Mouse (Mus musculus) liver, embryonic 16.5 days (tissue): ENCODE measurements around the gene Mesp1. TPM values are rescaled to one million over a fixed set of nuclear protein-coding genes. Genes with fewer than 3 reads are reported as not detected.

ENCODE experiments used
- ATAC-seq: fragments of 200-750 bp; cut with Nextera tagmentation; 2 replicates; pipeline ENCODE4 v1.8.0; 2017; ENCODE audit warnings: low read depth, mild to moderate bottlenecking, moderate number of reproducible peaks, moderate library complexity
- H3K27ac ChIP-seq: fragments of 300-500 bp; sonication (generic); 2 replicates; pipeline ENCODE4 v1.5.1; 2014; ENCODE audit warnings: mild to moderate bottlenecking, low read length
- H3K27me3 ChIP-seq: fragments of 300-500 bp; sonication (generic); 2 replicates; pipeline ENCODE4 v1.6.1; 2014; ENCODE audit warnings: low read depth, low read length, mixed read lengths; ENCODE audit not compliant: control insufficient read depth, insufficient read depth
- H3K36me3 ChIP-seq: fragments of 300-500 bp; sonication (generic); 2 replicates; pipeline ENCODE4 v1.6.1; 2014; ENCODE audit warnings: mild to moderate bottlenecking; ENCODE audit not compliant: control insufficient read depth, insufficient read depth
- H3K4me1 ChIP-seq: fragments of 300-500 bp; sonication (generic); 2 replicates; pipeline ENCODE4 v1.6.1; 2014; ENCODE audit warnings: low read depth, low read length, mixed read lengths; ENCODE audit not compliant: control insufficient read depth
- H3K4me2 ChIP-seq: fragments of 300-500 bp; sonication (generic); 2 replicates; pipeline ENCODE4 v1.6.1; 2014; ENCODE audit warnings: low read depth, low read length, mixed read lengths
- H3K4me3 ChIP-seq: fragments of 300-500 bp; sonication (generic); 2 replicates; pipeline ENCODE4 v1.5.1; 2014; ENCODE audit warnings: low read depth, mild to moderate bottlenecking, low read length
- H3K9ac ChIP-seq: fragments of 300-500 bp; sonication (generic); 2 replicates; pipeline ENCODE4 v1.6.1; 2014; ENCODE audit warnings: low read depth, low read length
- H3K9me3 ChIP-seq: fragments of 300-500 bp; sonication (generic); replicated peaks from 2 replicates; pipeline ENCODE4 v1.6.1; 2016; ENCODE audit warnings: low read length; ENCODE audit not compliant: control insufficient read depth
- WGBS: fragments of 180-500 bp; shearing (Covaris S2); extraction: QIAGEN DNeasy Blood & Tissue Kit; methylation state at CpG from one replicate; pipeline ENCODE4 v1.1.7; 2014; ENCODE audit not compliant: insufficient replicate concordance; 5-methylcytosine and 5-hydroxymethylcytosine counted together
- polyA plus RNA-seq: library from polyadenylated mRNA; unstranded; fragments of >200 nt; fragmentation: Nextera tagmentation; extraction: Ambion mirVana; gene quantifications from 2 replicates; pipeline ENCODE4 v1.2.1, GENCODE M21; 2015

The Mesp1 gene
- polyA plus RNA-seq, 1 experiment from 2014 or later = not detected

GRCm38 (mm10) chr7:79780647-79781626, 12.7 kb downstream of the Mesp1 start:
- no peak overlapping the region for H3K9ac ChIP-seq
- 15% methylated on average over 16 of the region's 16 CpGs for WGBS

DNA sequence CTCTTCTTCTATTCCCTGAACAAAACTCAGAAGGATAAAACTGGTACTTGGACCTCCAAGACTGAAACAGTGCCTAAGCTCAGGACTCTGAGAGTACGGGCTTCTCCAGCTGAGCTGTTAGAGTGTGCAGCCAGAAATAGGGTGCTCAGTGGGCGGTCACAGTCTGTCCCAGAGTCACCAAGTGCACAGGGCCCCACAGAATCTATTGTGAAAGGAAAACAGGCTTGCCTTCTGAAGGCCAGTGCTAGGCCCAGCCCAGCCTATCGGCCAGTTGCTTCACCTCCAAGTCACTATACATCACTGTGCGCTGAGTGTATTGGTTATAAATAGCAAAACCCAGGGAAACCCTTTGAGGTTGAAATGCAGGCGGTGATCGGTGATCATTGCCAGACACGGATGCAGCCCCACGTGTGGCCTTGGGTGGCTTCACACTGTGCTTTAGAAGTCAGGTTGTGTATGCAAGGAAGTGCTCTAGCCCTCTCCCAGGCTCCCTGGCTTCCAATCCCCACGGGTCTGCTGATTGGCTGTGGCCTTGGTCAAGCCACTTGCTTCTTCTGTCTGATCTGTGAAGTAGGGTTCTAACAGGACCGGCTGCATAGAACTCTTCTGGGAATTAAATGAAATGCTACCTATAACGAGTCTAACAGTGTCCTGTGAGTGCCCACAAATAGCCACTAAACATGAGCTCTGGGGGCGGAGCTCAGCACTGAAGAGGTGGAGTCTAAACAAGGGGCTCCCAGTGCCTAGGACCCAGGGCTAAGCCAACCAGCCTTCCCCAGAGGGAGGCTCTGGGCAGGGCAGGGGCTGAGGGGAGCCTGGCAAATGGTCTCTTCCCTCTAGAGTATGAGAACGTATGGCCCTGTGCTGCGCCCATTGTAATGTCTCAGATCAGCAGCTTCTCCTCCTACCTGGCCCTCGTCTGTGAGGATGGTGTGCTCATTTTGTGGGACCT, 21.8 kb downstream of the Mesp1 start:
- H3K4me3 ChIP-seq = no peak overlapping the region
- ATAC-seq = no peak
- H3K27ac ChIP-seq = no peak overlapping the region
- no peaks in the 10 kb centered on the region for H3K27me3 ChIP-seq
- WGBS = 45% methylated on average over 15 of the region's 15 CpGs
- H3K4me2 ChIP-seq = no peak overlapping the region
- no peak overlapping the region for H3K9ac ChIP-seq
- H3K4me1 ChIP-seq = no peaks in the 10 kb centered on the region
- H3K36me3 ChIP-seq = no peaks in the 10 kb centered on the region
- no peaks in the 10 kb centered on the region for H3K9me3 ChIP-seq

More at GRCm38 (mm10) chr7:79780647-79781626, 12.7 kb downstream of the Mesp1 start:
- peak overlapping the region; percentile 86 for H3K27ac ChIP-seq
- peak; percentile 80 for ATAC-seq
- H3K4me3 ChIP-seq = peak overlapping the region; percentile 37
- peak overlapping the region; percentile 58 for H3K4me2 ChIP-seq
- H3K27me3 ChIP-seq = no peaks in the 10 kb centered on the region
- no peaks in the 10 kb centered on the region for H3K9me3 ChIP-seq
- no peaks in the 10 kb centered on the region for H3K36me3 ChIP-seq
- no peaks in the 10 kb centered on the region for H3K4me1 ChIP-seq

DNA sequence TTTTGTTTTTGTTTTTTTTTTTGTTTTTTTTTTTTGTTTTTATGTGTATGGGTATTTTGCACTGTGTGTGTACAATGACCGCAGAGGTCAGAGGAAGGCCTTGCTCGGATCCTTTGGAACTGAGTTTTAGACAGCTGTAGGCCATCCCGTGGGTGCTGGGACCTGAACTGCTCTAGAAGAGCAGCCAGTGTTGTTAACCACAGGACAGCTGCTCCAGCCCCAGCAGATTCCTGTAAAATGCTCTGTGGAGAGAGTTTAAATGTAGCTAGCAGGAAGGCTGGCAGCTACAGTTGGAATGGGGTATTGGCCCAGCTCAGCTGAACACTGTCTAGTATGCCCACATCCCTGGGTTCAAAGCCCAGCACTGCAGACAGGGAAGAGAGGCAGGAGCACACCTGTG, 23.9 kb downstream of the Mesp1 start:
- Histone ChIP-seq H3K27ac (no peak overlapping the region), H3K4me1 (no peaks in the 10 kb centered on the region), H3K36me3 (no peaks in the 10 kb centered on the region), H3K9me3 (no peaks in the 10 kb centered on the region), H3K4me3 (no peak overlapping the region), H3K27me3 (no peaks in the 10 kb centered on the region), H3K9ac (no peak overlapping the region), H3K4me2 (no peak overlapping the region)
- 61% methylated on average over 3 of the region's 3 CpGs for WGBS
- ATAC-seq = no peak

GRCm38 (mm10) chr7:79765991-79766390, 27.6 kb downstream of the Mesp1 start:
- no peak overlapping the region for H3K9ac ChIP-seq
- no peaks in the 10 kb centered on the region for H3K4me1 ChIP-seq
- WGBS = 40% methylated on average over 1 of the region's 1 CpGs
- no peak for ATAC-seq
- no peaks in the 10 kb centered on the region for H3K9me3 ChIP-seq
- H3K4me3 ChIP-seq = no peak overlapping the region
- H3K4me2 ChIP-seq = no peak overlapping the region
- no peaks in the 10 kb centered on the region for H3K36me3 ChIP-seq
- H3K27ac ChIP-seq = no peak overlapping the region
- no peaks in the 10 kb centered on the region for H3K27me3 ChIP-seq

DNA sequence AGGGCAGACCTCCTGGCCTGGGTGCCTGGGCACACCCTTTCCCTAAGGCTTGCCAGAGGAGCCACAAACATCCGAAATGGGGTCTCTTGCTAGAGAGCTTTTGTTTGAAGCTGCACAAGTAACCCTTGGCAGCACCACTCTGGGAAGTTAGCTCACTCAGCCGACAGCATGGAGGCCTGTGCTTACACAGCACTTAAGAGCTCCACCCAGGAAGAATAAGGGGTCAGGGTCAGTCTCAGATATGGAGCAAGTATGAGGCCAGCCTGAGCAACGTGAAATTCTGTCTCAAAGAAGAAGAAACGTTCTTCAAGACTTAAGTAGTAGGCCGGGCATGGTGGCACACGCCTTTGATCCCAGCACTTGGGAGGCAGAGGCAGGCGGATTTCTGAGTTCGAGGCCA, 31.5 kb downstream of the Mesp1 start:
- 46% methylated on average over 8 of the region's 8 CpGs for WGBS
- no peaks in the 10 kb centered on the region for H3K27me3 ChIP-seq
- H3K4me2 ChIP-seq = no peak overlapping the region
- H3K36me3 ChIP-seq = no peaks in the 10 kb centered on the region
- no peak overlapping the region for H3K9ac ChIP-seq
- no peak overlapping the region for H3K4me3 ChIP-seq
- no peak for ATAC-seq
- H3K9me3 ChIP-seq = no peaks in the 10 kb centered on the region
- H3K27ac ChIP-seq = no peak overlapping the region
- H3K4me1 ChIP-seq = no peaks in the 10 kb centered on the region

DNA sequence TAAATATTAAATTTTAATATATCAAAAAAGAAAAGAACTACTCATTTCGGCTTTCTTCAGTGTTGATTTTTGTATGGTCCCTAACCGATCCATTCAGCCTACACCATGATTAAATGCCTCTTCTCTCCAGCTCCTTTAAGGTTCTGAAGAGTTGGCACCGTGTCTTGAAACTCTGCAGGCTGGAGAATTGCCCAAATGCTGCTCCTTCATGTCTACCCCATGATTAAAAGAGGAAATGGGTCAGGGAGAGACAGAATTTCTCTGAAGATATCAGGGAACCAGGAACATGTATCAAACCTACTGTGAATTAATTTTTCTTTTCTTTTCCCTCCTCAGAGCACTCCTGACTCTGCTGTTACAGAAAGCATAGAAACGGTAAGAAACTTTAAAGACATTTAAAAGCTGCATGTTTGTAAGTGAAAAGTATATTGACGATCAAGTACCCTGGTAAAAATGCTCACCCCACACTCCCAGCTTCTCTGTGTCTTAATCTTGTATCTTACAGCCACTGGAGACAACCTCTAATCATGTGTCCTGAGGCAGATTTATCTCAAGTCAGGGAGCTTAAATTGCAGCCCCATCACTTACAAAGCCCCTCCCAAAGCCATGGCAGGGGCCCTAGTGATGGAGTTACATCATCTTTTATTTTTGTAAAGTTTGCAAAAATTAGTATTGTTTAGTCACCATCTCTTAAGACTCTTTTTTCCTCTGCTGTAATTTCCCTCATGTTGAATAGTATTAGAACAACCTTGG, 32.3 kb downstream of the Mesp1 start:
- Histone ChIP-seq H3K27me3 (no peaks in the 10 kb centered on the region), H3K4me3 (no peak overlapping the region), H3K27ac (no peak overlapping the region), H3K9me3 (no peaks in the 10 kb centered on the region), H3K4me2 (no peak overlapping the region), H3K4me1 (no peaks in the 10 kb centered on the region), H3K9ac (no peak overlapping the region), H3K36me3 (no peaks in the 10 kb centered on the region)
- 47% methylated on average over 5 of the region's 5 CpGs for WGBS
- ATAC-seq = no peak

GRCm38 (mm10) chr7:79759766-79760165, 33.8 kb downstream of the Mesp1 start:
- ATAC-seq = no peak
- Histone ChIP-seq H3K4me1 (no peaks in the 10 kb centered on the region), H3K4me3 (no peak overlapping the region), H3K36me3 (no peaks in the 10 kb centered on the region), H3K9ac (no peak overlapping the region), H3K27ac (no peak overlapping the region), H3K4me2 (no peak overlapping the region), H3K27me3 (no peaks in the 10 kb centered on the region), H3K9me3 (no peaks in the 10 kb centered on the region)

GRCm38 (mm10) chr7:79758176-79758575, 35.4 kb downstream of the Mesp1 start:
- 40% methylated on average over 6 of the region's 6 CpGs for WGBS
- no peaks in the 10 kb centered on the region for H3K9me3 ChIP-seq
- no peak overlapping the region for H3K9ac ChIP-seq
- H3K36me3 ChIP-seq = no peaks in the 10 kb centered on the region
- no peak overlapping the region for H3K4me3 ChIP-seq
- no peaks in the 10 kb centered on the region for H3K27me3 ChIP-seq
- no peak for ATAC-seq
- H3K4me1 ChIP-seq = no peaks in the 10 kb centered on the region
- no peak overlapping the region for H3K4me2 ChIP-seq
- no peak overlapping the region for H3K27ac ChIP-seq
